Mouse (Mus musculus): Measurements from ENCODE around the gene Rgcc.

Rgcc gene

DNA sequence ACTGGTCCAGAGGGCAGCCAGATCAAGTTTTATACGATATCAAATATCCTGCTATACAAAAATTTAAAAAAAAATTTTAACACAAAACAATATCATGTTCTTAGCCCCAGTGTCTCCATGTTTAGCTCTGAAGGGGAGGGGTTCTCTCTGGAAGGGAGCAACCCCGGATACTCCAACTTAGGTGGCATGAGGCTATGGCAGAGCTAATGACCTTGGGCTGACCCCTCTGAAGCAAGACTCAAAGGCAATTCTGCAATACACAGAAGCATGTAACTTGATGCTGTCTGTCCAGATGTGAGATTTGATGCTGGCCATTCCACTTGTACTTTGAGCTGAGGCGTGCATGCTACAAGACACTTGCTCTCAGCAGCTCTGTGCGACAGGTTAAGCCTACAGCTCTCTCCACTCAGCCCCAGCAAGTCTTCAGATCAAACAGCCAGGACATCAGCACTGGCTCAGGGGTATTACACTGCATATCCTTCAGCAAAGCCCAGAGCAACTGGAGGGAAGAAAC is 60.3 kb downstream of the Rgcc start:
- DNase-seq (ENCODE audit: low read depth), result no peak

DNA sequence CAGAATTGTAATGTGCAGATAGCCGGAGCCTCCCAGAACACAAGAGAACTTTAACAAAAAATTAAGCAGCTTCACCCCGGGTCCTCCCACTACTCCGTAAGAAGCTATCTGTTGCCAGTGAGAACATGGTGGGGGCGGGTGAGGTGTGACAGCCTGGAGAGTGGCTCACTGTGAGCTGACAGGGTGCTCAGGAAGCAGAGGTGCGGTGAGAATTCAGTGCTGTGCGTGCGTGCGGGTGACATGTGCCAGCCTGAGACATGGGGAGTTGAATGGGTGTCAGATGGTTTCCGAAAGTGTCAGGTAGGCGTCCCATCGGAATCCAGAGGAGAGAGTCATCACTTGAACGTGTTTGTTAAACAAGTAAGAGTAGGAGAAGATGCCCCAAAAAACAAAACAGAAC is 62.0 kb downstream of the Rgcc start:
- DNase-seq (ENCODE audit: low read depth), result no peak
